Mouse (Mus musculus) embryonic fibroblast, embryonic 13.5 days (primary cell): ENCODE measurements around the gene Git2.

Source experiments
- CTCF ChIP-seq: IDR thresholded peaks from 2 replicates; pipeline ENCODE4 v1.5.1; 2011; ENCODE audit warnings: mild to moderate bottlenecking, control low read depth, low read length, moderate library complexity, borderline replicate concordance; ENCODE audit not compliant: insufficient read depth
- POLR2A ChIP-seq: IDR thresholded peaks from 2 replicates; pipeline ENCODE4 v1.6.1; 2011; ENCODE audit warnings: low read depth, mild to moderate bottlenecking, control low read depth, low read length, moderate library complexity

GRCm38 (mm10) chr5:114809181-114809756 lies 34.0 kb upstream of the Git2 start:
- TF ChIP-seq CTCF (no peak), POLR2A (no peak)
